Mouse (Mus musculus): ENCODE measurements around the gene Rbm6. TPM values are rescaled to one million over a fixed set of nuclear protein-coding genes. Genes with fewer than 3 reads are reported as not detected.

Gene Rbm6
- polyA plus RNA-seq, 1 experiment: 32.1 TPM

DNA sequence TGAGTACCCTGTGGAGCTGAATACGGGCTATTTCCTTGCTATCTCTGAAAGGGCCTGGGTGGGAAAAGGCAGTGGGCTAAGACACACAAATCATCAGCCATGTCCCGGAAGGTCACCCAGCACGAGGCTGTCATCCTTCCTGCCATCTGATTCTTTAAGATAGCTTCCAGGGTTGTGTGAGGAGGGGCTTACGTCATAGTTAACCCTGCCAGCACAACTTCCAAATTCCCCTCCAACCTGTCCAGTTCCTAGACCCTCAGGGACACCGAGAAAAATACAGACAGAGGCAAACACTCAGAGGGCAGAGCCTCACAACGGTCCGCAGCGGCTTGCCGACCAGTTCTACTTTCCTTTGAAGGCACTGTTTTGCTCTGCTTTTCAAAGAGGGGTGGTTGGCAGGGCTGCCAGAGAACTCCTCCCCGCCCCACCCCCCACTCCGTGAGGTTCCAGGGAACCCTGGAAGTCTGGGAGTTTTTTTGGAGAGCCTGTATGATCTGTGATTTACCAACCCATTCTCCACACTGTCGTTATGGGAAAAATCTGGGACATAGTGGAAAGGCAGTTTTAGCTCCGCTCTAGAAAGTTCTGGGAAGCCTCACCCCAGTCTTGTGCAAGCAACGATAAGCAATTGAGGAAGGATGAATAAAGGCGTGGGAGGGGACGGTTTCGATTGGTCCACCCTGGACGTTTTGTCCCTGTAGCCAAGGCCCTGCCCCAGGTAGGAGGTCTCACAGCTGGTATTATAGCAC is 35.5 kb upstream of the Rbm6 start:
- Histone ChIP-seq H3K4me1 (replicated peaks; ENCODE audit: control insufficient read depth, insufficient read depth, low read length) (peaks cover 10% of the 10 kb centered on the region), H3K36me3 (ENCODE audit: control insufficient read depth, insufficient read depth, low read length) (no peaks in the 10 kb centered on the region), H3K27ac (ENCODE audit: control insufficient read depth, insufficient read depth, low read length) (no peak overlapping the region), H3K4me3 (ENCODE audit: control insufficient read depth, insufficient read depth, low read length) (no peak overlapping the region), H3K27me3 (ENCODE audit: control insufficient read depth, insufficient read depth, low read length) (no peaks in the 10 kb centered on the region)
- 81% methylated on average over 18 of the region's 18 CpGs for WGBS
- no peak for DNase-seq
- TF ChIP-seq CTCF (IDR thresholded peaks at IDR 0.05; ENCODE audit: borderline replicate concordance, control insufficient read depth, extremely low read depth, insufficient read depth, low read length, poor library complexity): no peak
- no peak for TF ChIP-seq POLR2A (IDR thresholded peaks at IDR 0.05; ENCODE audit: control insufficient read depth, extremely low read depth, insufficient read depth, low read length, poor library complexity)

DNA sequence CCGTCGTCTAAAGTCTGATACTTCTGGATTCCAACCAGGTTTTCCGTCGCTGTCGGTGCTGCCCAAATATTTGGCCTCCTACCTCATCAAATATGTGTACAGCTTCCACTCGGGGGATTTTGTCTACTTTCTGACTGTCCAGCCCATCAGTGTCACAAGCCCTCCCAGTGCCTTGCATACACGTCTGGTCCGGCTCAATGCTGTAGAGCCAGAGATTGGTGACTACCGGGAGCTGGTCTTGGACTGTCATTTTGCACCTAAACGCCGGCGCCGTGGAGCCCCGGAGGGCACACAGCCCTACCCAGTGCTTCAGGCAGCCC is 34.7 kb upstream of the Rbm6 start:
- H3K4me3 ChIP-seq (ENCODE audit: control insufficient read depth, insufficient read depth, low read length): no peak overlapping the region
- TF ChIP-seq CTCF (IDR thresholded peaks at IDR 0.05; ENCODE audit: borderline replicate concordance, control insufficient read depth, extremely low read depth, insufficient read depth, low read length, poor library complexity): no peak

DNA sequence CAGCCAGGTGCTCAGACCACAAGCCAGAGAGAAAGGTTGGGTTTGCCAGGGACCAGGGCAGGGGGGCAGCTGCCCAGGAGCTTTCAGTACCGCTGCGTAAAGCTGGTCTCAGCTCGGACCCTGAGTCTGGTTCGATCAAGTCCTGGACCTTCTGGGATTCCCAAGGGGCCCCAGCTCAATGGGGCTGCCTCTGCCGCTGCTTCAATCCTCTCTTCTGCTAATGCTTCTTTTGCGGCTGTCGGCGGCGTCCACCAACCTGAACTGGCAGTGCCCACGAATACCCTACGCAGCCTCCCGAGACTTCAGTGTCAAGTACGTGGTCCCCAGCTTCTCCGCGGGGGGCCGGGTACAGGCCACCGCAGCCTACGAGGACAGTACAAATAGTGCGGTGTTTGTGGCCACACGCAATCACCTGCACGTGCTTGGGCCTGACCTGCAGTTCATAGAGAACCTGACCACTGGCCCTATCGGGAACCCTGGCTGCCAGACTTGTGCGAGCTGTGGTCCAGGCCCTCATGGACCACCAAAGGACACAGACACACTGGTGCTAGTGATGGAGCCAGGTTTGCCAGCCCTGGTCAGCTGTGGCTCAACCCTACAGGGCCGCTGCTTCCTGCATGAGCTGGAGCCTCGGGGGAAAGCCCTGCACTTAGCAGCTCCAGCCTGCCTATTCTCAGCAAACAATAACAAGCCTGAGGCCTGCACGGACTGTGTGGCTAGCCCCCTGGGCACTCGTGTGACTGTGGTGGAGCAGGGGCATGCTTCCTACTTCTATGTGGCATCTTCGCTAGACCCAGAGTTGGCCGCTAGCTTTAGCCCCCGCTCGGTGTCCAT is 34.1 kb upstream of the Rbm6 start:
- Histone ChIP-seq H3K27ac (ENCODE audit: control insufficient read depth, insufficient read depth, low read length) (no peak overlapping the region), H3K27me3 (ENCODE audit: control insufficient read depth, insufficient read depth, low read length) (no peaks in the 10 kb centered on the region), H3K4me1 (replicated peaks; ENCODE audit: control insufficient read depth, insufficient read depth, low read length) (peaks cover 10% of the 10 kb centered on the region), H3K36me3 (ENCODE audit: control insufficient read depth, insufficient read depth, low read length) (no peaks in the 10 kb centered on the region), H3K4me3 (ENCODE audit: control insufficient read depth, insufficient read depth, low read length) (peak overlapping the region; percentile 3; the same call in 1 of the 2 replicates)
- no peak for DNase-seq
- TF ChIP-seq CTCF (IDR thresholded peaks at IDR 0.05; ENCODE audit: borderline replicate concordance, control insufficient read depth, extremely low read depth, insufficient read depth, low read length, poor library complexity): no peak
- TF ChIP-seq POLR2A (IDR thresholded peaks at IDR 0.05; ENCODE audit: control insufficient read depth, extremely low read depth, insufficient read depth, low read length, poor library complexity): no peak
- 82% methylated on average over 31 of the region's 31 CpGs for WGBS

More for the DNA sequence above, 34.7 kb upstream of the Rbm6 start:
- no peaks in the 10 kb centered on the region for H3K27me3 ChIP-seq (ENCODE audit: control insufficient read depth, insufficient read depth, low read length)
- no peaks in the 10 kb centered on the region for H3K36me3 ChIP-seq (ENCODE audit: control insufficient read depth, insufficient read depth, low read length)
- no peak overlapping the region for H3K27ac ChIP-seq (ENCODE audit: control insufficient read depth, insufficient read depth, low read length)
- H3K4me1 ChIP-seq (replicated peaks; ENCODE audit: control insufficient read depth, insufficient read depth, low read length): peaks cover 10% of the 10 kb centered on the region
- DNase-seq: no peak
- 95% methylated on average over 14 of the region's 14 CpGs for WGBS

DNA sequence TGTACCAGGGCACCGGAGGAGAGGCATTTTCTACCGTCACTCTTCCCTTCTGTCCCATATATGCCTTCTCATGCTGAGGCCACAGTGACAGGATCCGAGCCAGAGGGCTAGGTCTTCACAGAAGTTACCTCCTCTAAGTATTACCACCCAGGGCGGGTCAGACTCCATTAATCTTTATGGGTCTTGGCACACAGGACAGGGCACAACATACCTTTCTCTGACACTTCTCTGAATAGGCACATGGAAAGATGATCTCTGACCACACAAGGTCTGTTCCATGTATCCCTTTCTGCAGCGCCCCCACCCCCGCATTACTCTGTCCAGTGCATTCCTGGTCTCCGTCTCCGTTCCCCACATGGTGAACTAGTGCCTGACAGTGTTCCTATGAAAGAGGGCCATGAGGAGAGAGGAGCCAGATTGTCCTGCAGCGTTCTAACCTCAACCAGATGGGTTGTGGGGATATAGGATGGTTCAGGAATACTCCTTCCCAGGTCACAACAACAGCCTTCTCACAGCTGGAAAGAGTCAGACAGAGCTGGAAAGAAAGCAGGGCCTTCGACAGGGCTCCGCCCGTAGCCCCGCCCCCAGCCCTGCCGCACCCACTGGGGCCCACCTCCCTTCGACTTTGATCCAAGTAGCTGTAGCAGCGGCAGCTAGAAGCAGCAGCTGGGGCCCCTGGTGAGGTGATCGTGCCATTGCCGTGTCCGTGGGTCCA is 33.4 kb upstream of the Rbm6 start, which contains the start of gene Mst1r:
Mst1r (plus strand) TSS at position 622 of the 715 bp plus-strand sequence.
- peak within 1 kb of the TSS; percentile 3; the same call in 1 of the 2 replicates for H3K4me3 ChIP-seq (ENCODE audit: control insufficient read depth, insufficient read depth, low read length)
- peak; percentile 77 for DNase-seq
- H3K36me3 ChIP-seq (ENCODE audit: control insufficient read depth, insufficient read depth, low read length): 0 out of 2 replicates have a peak, but pooled peaks cover 3% of the 10 kb centered on the region
- TF ChIP-seq CTCF (IDR thresholded peaks at IDR 0.05; ENCODE audit: borderline replicate concordance, control insufficient read depth, extremely low read depth, insufficient read depth, low read length, poor library complexity) (no peak; the same call in 1 of the 2 replicates), POLR2A (IDR thresholded peaks at IDR 0.05; ENCODE audit: control insufficient read depth, extremely low read depth, insufficient read depth, low read length, poor library complexity) (no peak)
- no peak within 1 kb of the TSS for H3K27ac ChIP-seq (ENCODE audit: control insufficient read depth, insufficient read depth, low read length)
- H3K4me1 ChIP-seq (replicated peaks; ENCODE audit: control insufficient read depth, insufficient read depth, low read length): peaks cover 10% of the 10 kb centered on the region
- 42% methylated on average over 19 of the region's 19 CpGs for WGBS
- H3K27me3 ChIP-seq (ENCODE audit: control insufficient read depth, insufficient read depth, low read length): no peaks in the 10 kb centered on the region

DNA sequence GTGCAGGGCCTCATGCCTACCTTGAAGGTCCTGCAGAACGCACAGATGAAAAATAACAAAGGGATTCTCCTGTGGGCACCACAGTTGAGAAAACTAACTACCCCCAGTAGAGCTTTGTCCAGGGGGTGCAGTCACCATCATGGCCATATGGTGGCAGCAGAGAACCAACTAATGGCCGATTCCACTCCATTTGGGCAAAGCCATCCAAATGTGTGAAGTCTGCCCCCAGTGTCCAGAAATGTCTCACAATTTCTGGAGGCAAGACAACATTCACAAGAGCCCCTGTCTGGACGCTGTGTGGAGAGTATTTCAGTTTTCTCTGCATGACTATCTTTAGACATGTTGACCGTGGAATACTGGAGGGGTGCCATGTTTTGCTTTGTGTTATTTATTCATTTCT is 31.7 kb upstream of the Rbm6 start:
- TF ChIP-seq POLR2A (IDR thresholded peaks at IDR 0.05; ENCODE audit: control insufficient read depth, extremely low read depth, insufficient read depth, low read length, poor library complexity): no peak
- TF ChIP-seq CTCF (IDR thresholded peaks at IDR 0.05; ENCODE audit: borderline replicate concordance, control insufficient read depth, extremely low read depth, insufficient read depth, low read length, poor library complexity): no peak
- Histone ChIP-seq H3K27ac (ENCODE audit: control insufficient read depth, insufficient read depth, low read length) (no peak overlapping the region), H3K4me1 (replicated peaks; ENCODE audit: control insufficient read depth, insufficient read depth, low read length) (peaks cover 10% of the 10 kb centered on the region), H3K4me3 (ENCODE audit: control insufficient read depth, insufficient read depth, low read length) (no peak overlapping the region), H3K27me3 (ENCODE audit: control insufficient read depth, insufficient read depth, low read length) (no peaks in the 10 kb centered on the region), H3K36me3 (ENCODE audit: control insufficient read depth, insufficient read depth, low read length) (peaks cover 7% of the 10 kb centered on the region; the same call in 1 of the 2 replicates)
- DNase-seq: peak; percentile 88
- WGBS: 4% methylated on average over 4 of the region's 4 CpGs

DNA sequence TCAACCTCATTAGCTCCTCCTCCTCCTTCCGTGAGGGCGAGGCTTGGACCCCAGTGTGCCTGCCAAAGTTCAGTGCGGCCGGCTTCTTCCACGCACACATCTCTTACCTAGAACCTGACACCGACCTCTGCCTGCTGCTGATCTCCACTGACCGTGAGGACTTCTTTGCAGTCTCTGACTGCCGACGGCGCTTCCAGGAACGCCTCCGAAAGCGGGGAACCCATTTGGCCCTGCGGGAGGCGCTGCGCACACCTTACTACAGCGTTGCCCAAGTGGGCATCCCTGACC is 28.5 kb upstream of the Rbm6 start:
- peaks cover 8% of the 10 kb centered on the region for H3K36me3 ChIP-seq (ENCODE audit: control insufficient read depth, insufficient read depth, low read length)
- 83% methylated on average over 17 of the region's 17 CpGs for WGBS

More for the DNA sequence above, 28.5 kb upstream of the Rbm6 start:
- peaks cover 3% of the 10 kb centered on the region for H3K4me1 ChIP-seq (replicated peaks; ENCODE audit: control insufficient read depth, insufficient read depth, low read length)
- TF ChIP-seq POLR2A (IDR thresholded peaks at IDR 0.05; ENCODE audit: control insufficient read depth, extremely low read depth, insufficient read depth, low read length, poor library complexity) (no peak), CTCF (IDR thresholded peaks at IDR 0.05; ENCODE audit: borderline replicate concordance, control insufficient read depth, extremely low read depth, insufficient read depth, low read length, poor library complexity) (no peak)
- DNase-seq: no peak
- no peak overlapping the region for H3K4me3 ChIP-seq (ENCODE audit: control insufficient read depth, insufficient read depth, low read length)
- H3K27me3 ChIP-seq (ENCODE audit: control insufficient read depth, insufficient read depth, low read length): no peaks in the 10 kb centered on the region
- H3K27ac ChIP-seq (ENCODE audit: control insufficient read depth, insufficient read depth, low read length): no peak overlapping the region

Measured in thymus, adult 2 months (tissue).